15 mouse cellular contexts compared by ENCODE assay signal in the genomic region with DNA sequence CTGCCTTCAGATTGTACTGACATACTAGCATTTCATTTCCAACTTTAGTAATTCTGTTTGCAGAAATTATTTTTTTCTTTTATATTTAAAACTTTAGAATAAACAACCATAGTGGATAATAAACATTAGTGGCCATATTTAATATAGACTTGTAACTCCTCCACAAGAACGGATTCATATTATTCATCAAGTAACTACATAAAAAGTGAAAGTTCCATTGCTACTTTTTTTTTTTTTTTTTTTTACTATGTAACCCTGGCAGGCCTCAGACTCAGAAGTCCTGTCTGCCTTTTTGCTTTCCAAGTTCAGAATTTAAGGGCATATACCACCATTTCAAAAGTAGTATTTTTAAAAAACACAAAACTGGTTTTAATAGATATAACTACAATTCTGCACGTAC. TPM values are rescaled to one million over a fixed set of nuclear protein-coding genes. Genes with fewer than 3 reads are reported as not detected.
A peak's percentile ranks its signal among the peaks of the same experiment; 100 is the strongest.
DNase-seq lines count a peak whose midpoint lies in the region; ATAC-seq and TF ChIP-seq lines count a peak whose summit lies in the region.
"Had no signal": no experiment of that assay in that cellular context is flagged by ENCODE, and none has a peak within 500 bp of the region (broad histone marks: within the 10 kb centered on the region; RNA-seq: fewer than 3 reads in every experiment).

No protein-coding gene starts in this region.

- H3K27me3 ChIP-seq in MEL (ENCODE audit: control insufficient read depth in 1 of 2, insufficient read depth in 2 of 2, low read length in 2 of 2), result no peaks in the 10 kb centered on the region
- H3K27me3 ChIP-seq in forebrain, embryonic 16.5 days (replicated peaks; ENCODE audit: control insufficient read depth, insufficient read depth, low read length), result no peaks in the 10 kb centered on the region
- no peaks in the 10 kb centered on the region for H3K27me3 ChIP-seq in midbrain, postnatal 0 days (ENCODE audit: insufficient read depth, low read length)
- H3K27me3 ChIP-seq in kidney, embryonic 15.5 days, result no peaks in the 10 kb centered on the region
- H3K27me3 ChIP-seq: intestine, embryonic 15.5 days; limb, embryonic 13.5 days had no signal

- no peaks in the 10 kb centered on the region for H3K9me3 ChIP-seq in MEL (replicated peaks; ENCODE audit: insufficient read depth, low read length)
- no peaks in the 10 kb centered on the region for H3K9me3 ChIP-seq in forebrain, embryonic 16.5 days (ENCODE audit: control insufficient read depth, low read length)
- no peaks in the 10 kb centered on the region for H3K9me3 ChIP-seq in midbrain, postnatal 0 days (ENCODE audit: low read length)
- H3K9me3 ChIP-seq in kidney, embryonic 15.5 days (replicated peaks), result no peaks in the 10 kb centered on the region
- H3K9me3 ChIP-seq: intestine, embryonic 15.5 days; limb, embryonic 13.5 days had no signal

- TF ChIP-seq POLR2A in MEL (IDR thresholded peaks at IDR 0.05; ENCODE audit: control insufficient read depth in 1 of 2, insufficient read depth in 1 of 2, low read depth in 1 of 2, low read length in 2 of 2, poor library complexity in 1 of 2), result no peak

- intact Hi-C loops in heart, postnatal 14 days (cut with DNase I), result loop anchor here (5.0 kb wide), 2 partner anchors 78 to 137 kb away; no protein-coding TSS in a partner anchor

- WGBS in forebrain, embryonic 16.5 days, result 88% methylated on average over 2 of the region's 2 CpGs
- 76% methylated on average over 2 of the region's 2 CpGs for WGBS in midbrain, postnatal 0 days
- WGBS in kidney, embryonic 15.5 days, result 83% methylated on average over 2 of the region's 2 CpGs

- ATAC-seq in forebrain, embryonic 16.5 days, result no peak
- ATAC-seq in midbrain, postnatal 0 days (ENCODE audit: low FRiP score), result no peak
- ATAC-seq in granulocyte monocyte progenitor cell, adult 5-6 weeks (replicated peaks; ENCODE audit: poor library complexity, severe bottlenecking), result no peak
- ATAC-seq in kidney, embryonic 15.5 days (replicated peaks; ENCODE audit: low FRiP score), result no peak
- ATAC-seq: intestine, embryonic 15.5 days; lung, postnatal 0 days had no signal

- H3K4me1 ChIP-seq in MEL (ENCODE audit: control insufficient read depth in 1 of 2, insufficient read depth in 2 of 2, low read length in 2 of 2), result peaks cover 3 to 14% of the 10 kb centered on the region in 2 experiments; a peak in 3 of 4 replicates
- peaks cover 14% of the 10 kb centered on the region for H3K4me1 ChIP-seq in forebrain, embryonic 16.5 days (replicated peaks; ENCODE audit: control insufficient read depth, insufficient read depth, low read length)
- H3K4me1 ChIP-seq in midbrain, postnatal 0 days (ENCODE audit: insufficient read depth, low read length), result peaks cover 5% of the 10 kb centered on the region
- H3K4me1 ChIP-seq in kidney, embryonic 15.5 days, result peaks cover 16% of the 10 kb centered on the region

- peak overlapping the region; percentile 42; the same call in 1 of the 2 replicates for H3K9ac ChIP-seq in MEL (ENCODE audit: control insufficient read depth, low read depth, low read length, poor library complexity, severe bottlenecking)
- H3K9ac ChIP-seq in forebrain, embryonic 16.5 days (replicated peaks; ENCODE audit: low read depth, low read length), result no peak overlapping the region
- no peak overlapping the region for H3K9ac ChIP-seq in midbrain, postnatal 0 days (replicated peaks; ENCODE audit: low read length, poor library complexity, severe bottlenecking)
- H3K9ac ChIP-seq in kidney, embryonic 15.5 days, result no peak overlapping the region
- H3K9ac ChIP-seq: intestine, embryonic 15.5 days; limb, embryonic 13.5 days had no signal

- peaks cover 28% of the 10 kb centered on the region for H3K79me2 ChIP-seq in MEL (ENCODE audit: control insufficient read depth, insufficient read depth, low read length, poor library complexity)

- DNase-seq in layer of hippocampus, adult 2 months (ENCODE audit: low spot score in 2 of 2), result no peak
- DNase-seq in layer of hippocampus, adult 8-10 months (ENCODE audit: low spot score in 2 of 2), result no peak
- DNase-seq in MEL (ENCODE audit: low read depth, low spot score), result no peak
- no peak for DNase-seq in midbrain, postnatal 0 days (ENCODE audit: low spot score)
- no peak for DNase-seq in heart, postnatal 14 days
- DNase-seq: cerebellum, postnatal 25 days; heart, adult 11 months; right cerebral cortex, postnatal 14 days; thymus, postnatal 4 days had no signal

- no peak for TF ChIP-seq CTCF in layer of hippocampus, adult 2 months (conservative IDR thresholded peaks at IDR 0.05)
- no peak for TF ChIP-seq CTCF in MEL (IDR thresholded peaks at IDR 0.05 in 2 of 3, conservative IDR thresholded peaks at IDR 0.05 in 1 of 3; ENCODE audit: control insufficient read depth in 1 of 3, insufficient read depth in 1 of 3, low read depth in 2 of 3, low read length in 3 of 3, poor library complexity in 1 of 3, severe bottlenecking in 1 of 3)
- no peak for TF ChIP-seq CTCF in midbrain, postnatal 0 days (IDR thresholded peaks at IDR 0.05)

- H3K27ac ChIP-seq in layer of hippocampus, adult 2 months, result no peak overlapping the region
- H3K27ac ChIP-seq in MEL (ENCODE audit: control insufficient read depth, low read depth, low read length), result no peak overlapping the region
- no peak overlapping the region for H3K27ac ChIP-seq in forebrain, embryonic 16.5 days (ENCODE audit: low read length)
- H3K27ac ChIP-seq in midbrain, postnatal 0 days (ENCODE audit: low read depth, low read length), result no peak overlapping the region
- H3K27ac ChIP-seq in kidney, embryonic 15.5 days, result no peak overlapping the region
- H3K27ac ChIP-seq: intestine, embryonic 15.5 days; limb, embryonic 13.5 days had no signal

- peak overlapping the region; percentile 89 for H3K4me3 ChIP-seq in layer of hippocampus, adult 2 months
- peak overlapping the region in 1 of 2 experiments; percentile 89; a peak in 2 of 4 replicates for H3K4me3 ChIP-seq in MEL (ENCODE audit: control insufficient read depth in 1 of 2, insufficient read depth in 1 of 2, low read depth in 2 of 2, low read length in 2 of 2)
- no peak overlapping the region for H3K4me3 ChIP-seq in forebrain, embryonic 16.5 days (replicated peaks; ENCODE audit: low read length)
- H3K4me3 ChIP-seq in midbrain, postnatal 0 days (ENCODE audit: low read depth, low read length), result peak overlapping the region; percentile 34
- no peak overlapping the region for H3K4me3 ChIP-seq in kidney, embryonic 15.5 days (replicated peaks)
- H3K4me3 ChIP-seq: intestine, embryonic 15.5 days had no signal

- H3K4me2 ChIP-seq in forebrain, embryonic 16.5 days (ENCODE audit: low read length), result peak overlapping the region; percentile 34
- peak overlapping the region; percentile 61 for H3K4me2 ChIP-seq in midbrain, postnatal 0 days (ENCODE audit: low read depth, low read length, poor library complexity, severe bottlenecking)
- H3K4me2 ChIP-seq in kidney, embryonic 15.5 days, result no peak overlapping the region

- H3K36me3 ChIP-seq in MEL (ENCODE audit: control insufficient read depth in 1 of 2, insufficient read depth in 2 of 2, low read length in 2 of 2), result peaks cover 2 to 26% of the 10 kb centered on the region in 2 experiments; a peak in 3 of 4 replicates
- H3K36me3 ChIP-seq in forebrain, embryonic 16.5 days (ENCODE audit: control insufficient read depth, insufficient read depth), result no peaks in the 10 kb centered on the region
- no peaks in the 10 kb centered on the region for H3K36me3 ChIP-seq in midbrain, postnatal 0 days (ENCODE audit: insufficient read depth, low read length)
- no peaks in the 10 kb centered on the region for H3K36me3 ChIP-seq in kidney, embryonic 15.5 days
- H3K36me3 ChIP-seq: intestine, embryonic 15.5 days had no signal

- no peak for TF ChIP-seq RAD21 in MEL (IDR thresholded peaks at IDR 0.05; ENCODE audit: low read depth, low read length)

- TF ChIP-seq EP300 in MEL (IDR thresholded peaks at IDR 0.05; ENCODE audit: low read depth in 1 of 2, low read length in 2 of 2), result no peak

TF ChIP-seq in MEL, 35 proteins besides CTCF, POLR2A, EP300 and RAD21 (continues in another document):
- no peak for TF ChIP-seq TCF12 (IDR thresholded peaks at IDR 0.05; ENCODE audit: low read depth, low read length)
- no peak for TF ChIP-seq ZMIZ1 (IDR thresholded peaks at IDR 0.05; ENCODE audit: low read depth, low read length)
- no peak for TF ChIP-seq POLR2AphosphoS5 (IDR thresholded peaks at IDR 0.05; ENCODE audit: borderline replicate concordance, low read depth, low read length)
- TF ChIP-seq UBTF (IDR thresholded peaks at IDR 0.05; ENCODE audit: borderline replicate concordance, insufficient read depth, low read depth, low read length), result no peak

RNA-seq across cellular contexts. Expression of a gene that starts 2.9 kb away (rescaled TPM):
- total RNA-seq in layer of hippocampus, adult 2 months (2021), result 10 to 100 TPM; 21.4 to 21.6 TPM
- 10 to 100 TPM; 23.1 to 29.5 (median 24.4) TPM for total RNA-seq in layer of hippocampus, adult 8-10 months (2022)
- 6.2 and 9.3 TPM in 2 replicates for total RNA-seq in MEL (2012; rRNA removed)
- polyA plus RNA-seq in MEL (2012; ENCODE audit: insufficient read depth in 1 of 2, insufficient read length in 2 of 2, low read depth in 1 of 2, low replicate concordance in 2 of 2, missing spikeins in 1 of 2), result 10 to 100 TPM; 19.9 to 30.5 TPM
- polyA plus RNA-seq in forebrain, embryonic 16.5 days (2015; fragmentation: Nextera tagmentation; extraction: Ambion mirVana), result 17.2 and 18.6 TPM in 2 replicates
- 41.5 and 48.2 TPM in 2 replicates for total RNA-seq in midbrain, postnatal 0 days (2014; rRNA removed)
- 9.3 and 12.2 TPM in 2 replicates for polyA plus RNA-seq in midbrain, postnatal 0 days (2015; fragmentation: Nextera tagmentation; extraction: Ambion mirVana)
- 73.0 and 82.4 TPM in 2 replicates for total RNA-seq in granulocyte monocyte progenitor cell, adult 5-6 weeks (2014; fragmentation: Nextera tagmentation)
- total RNA-seq in granulocyte monocyte progenitor cell, adult 5-6 weeks (2017), result 20.4 and 28.6 TPM in 2 replicates
- 12.8 and 13.5 TPM in 2 replicates for polyA plus RNA-seq in kidney, embryonic 15.5 days (2015; fragmentation: Nextera tagmentation; extraction: Ambion mirVana)
- 10 to 100 TPM; 11.4 to 11.6 TPM for total RNA-seq in heart, postnatal 14 days (2021)

RNA-seq across cellular contexts. Expression of a gene that starts 43.0 kb away (rescaled TPM):
- total RNA-seq in layer of hippocampus, adult 2 months (2021), result 1 to 10 TPM; 6.5 to 7.3 TPM
- total RNA-seq in layer of hippocampus, adult 8-10 months (2022), result 10 to 100 TPM in 2 of 4 experiments, 1 to 10 TPM in 2; 6.8 to 13.8 (median 10.4) TPM
- total RNA-seq in MEL (2012; rRNA removed), result 7.0 and 7.9 TPM in 2 replicates
- 10 to 100 TPM in 1 of 2 experiments, not detected in 1; 17.1 TPM for polyA plus RNA-seq in MEL (2012; ENCODE audit: insufficient read depth in 1 of 2, insufficient read length in 2 of 2, low read depth in 1 of 2, low replicate concordance in 2 of 2, missing spikeins in 1 of 2)
- 27.4 and 33.3 TPM in 2 replicates for polyA plus RNA-seq in forebrain, embryonic 16.5 days (2015; fragmentation: Nextera tagmentation; extraction: Ambion mirVana)
- total RNA-seq in midbrain, postnatal 0 days (2014; rRNA removed), result 21.1 and 25.4 TPM in 2 replicates
- 35.9 and 44.0 TPM in 2 replicates for polyA plus RNA-seq in midbrain, postnatal 0 days (2015; fragmentation: Nextera tagmentation; extraction: Ambion mirVana)
- 14.3 and 18.2 TPM in 2 replicates for total RNA-seq in granulocyte monocyte progenitor cell, adult 5-6 weeks (2014; fragmentation: Nextera tagmentation)
- total RNA-seq in granulocyte monocyte progenitor cell, adult 5-6 weeks (2017), result 25.5 and 25.7 TPM in 2 replicates
- polyA plus RNA-seq in kidney, embryonic 15.5 days (2015; fragmentation: Nextera tagmentation; extraction: Ambion mirVana), result 34.4 and 37.3 TPM in 2 replicates
- 1 to 10 TPM; 2.6 TPM for total RNA-seq in heart, postnatal 14 days (2021)

Comparison
In these comparisons a context has a peak if more than half of its experiments do, and no peak if none do; other contexts are left out.
1. H3K4me3 ChIP-seq: peak in layer of hippocampus, adult 2 months (single experiment) and midbrain, postnatal 0 days (single experiment); none in forebrain, embryonic 16.5 days (single experiment) and kidney, embryonic 15.5 days (single experiment).